Mouse (Mus musculus) hindbrain, embryonic 11.5 days (tissue): ENCODE results near the gene Tshz2. TPM values are rescaled to one million over a fixed set of nuclear protein-coding genes. Genes with fewer than 3 reads are reported as not detected.
"Not testable (repeated sequence)": the region's sequence is repeated elsewhere in the genome, so short reads cannot be mapped to it uniquely, and the experiment has no call there.

Source experiments
- ATAC-seq: fragments of 200-750 bp; cut with Nextera tagmentation; 2 replicates; pipeline ENCODE4 v1.8.0; 2017; ENCODE audit warnings: mild to moderate bottlenecking, moderate TSS enrichment, moderate library complexity; ENCODE audit not compliant: low FRiP score
- DNase-seq: peaks from one replicate; pipeline ENCODE4 v3.0.0-alpha.2; 2015; ENCODE audit warnings: low spot score
- H3K27ac ChIP-seq: fragments of 300-500 bp; sonication (generic); 2 replicates; pipeline ENCODE4 v1.5.1; 2014; ENCODE audit warnings: mild to moderate bottlenecking, low read depth, low read length
- H3K27me3 ChIP-seq: fragments of 300-500 bp; sonication (generic); 2 replicates; pipeline ENCODE4 v1.6.1; 2014; ENCODE audit warnings: mild to moderate bottlenecking, low read length, moderate library complexity, mixed read lengths; ENCODE audit not compliant: control insufficient read depth, insufficient read depth
- H3K36me3 ChIP-seq: fragments of 300-500 bp; sonication (generic); 2 replicates; pipeline ENCODE4 v1.6.1; 2014; ENCODE audit warnings: mild to moderate bottlenecking, low read length, moderate library complexity, mixed read lengths; ENCODE audit not compliant: control insufficient read depth, insufficient read depth
- H3K4me1 ChIP-seq: fragments of 300-500 bp; sonication (generic); replicated peaks from 2 replicates; pipeline ENCODE4 v1.6.1; 2014; ENCODE audit warnings: low read length, mixed read lengths; ENCODE audit not compliant: control insufficient read depth, insufficient read depth
- H3K4me2 ChIP-seq: fragments of 300-500 bp; sonication (generic); replicated peaks from 2 replicates; pipeline ENCODE4 v1.6.1; 2014; ENCODE audit warnings: mild to moderate bottlenecking, low read depth, low read length
- H3K4me3 ChIP-seq: fragments of 300-500 bp; sonication (generic); 2 replicates; pipeline ENCODE4 v1.5.1; 2014; ENCODE audit warnings: low read depth, low read length
- H3K9ac ChIP-seq: fragments of 300-500 bp; sonication (generic); 2 replicates; pipeline ENCODE4 v1.6.1; 2014; ENCODE audit warnings: low read depth, low read length
- H3K9me3 ChIP-seq: fragments of 300-500 bp; sonication (generic); 2 replicates; pipeline ENCODE4 v1.6.1; 2016; ENCODE audit warnings: low read length; ENCODE audit not compliant: control insufficient read depth
- WGBS: fragments of 180-500 bp; shearing (Covaris S2); extraction: QIAGEN DNeasy Blood & Tissue Kit; methylation state at CpG from one replicate; pipeline ENCODE4 v1.1.7; 2014; 5-methylcytosine and 5-hydroxymethylcytosine counted together
- polyA plus RNA-seq: library from polyadenylated mRNA; unstranded; fragments of >200 nt; fragmentation: Nextera tagmentation; extraction: Ambion mirVana; gene quantifications from 2 replicates; pipeline ENCODE4 v1.2.1, GENCODE M21; 2014

Gene Tshz2
- polyA plus RNA-seq: 5.9 and 6.4 TPM in 2 replicates

- H3K27ac ChIP-seq: peak within 1 kb of the TSS; percentile 60
- no peaks in the 10 kb centered on the region; the same call in 1 of the 2 replicates for H3K4me1 ChIP-seq
- under 1% methylated on average over 20 of the region's 22 CpGs for WGBS
- no peaks in the 10 kb centered on the region for H3K27me3 ChIP-seq
- no peaks in the 10 kb centered on the region for H3K9me3 ChIP-seq
- DNase-seq (peak; percentile 68), ATAC-seq (peak; percentile 77)
- H3K4me3 ChIP-seq: peak within 1 kb of the TSS; percentile 67
- no peaks in the 10 kb centered on the region for H3K36me3 ChIP-seq
- H3K4me2 ChIP-seq: peak within 1 kb of the TSS; percentile 98
- peak within 1 kb of the TSS; percentile 83 for H3K9ac ChIP-seq
These were observed at the start of gene Tshz2 for GRCm38 (mm10) chr2:169632338-169633151. TSS of gene Tshz2 (plus strand) at chr2:169633013.

DNA sequence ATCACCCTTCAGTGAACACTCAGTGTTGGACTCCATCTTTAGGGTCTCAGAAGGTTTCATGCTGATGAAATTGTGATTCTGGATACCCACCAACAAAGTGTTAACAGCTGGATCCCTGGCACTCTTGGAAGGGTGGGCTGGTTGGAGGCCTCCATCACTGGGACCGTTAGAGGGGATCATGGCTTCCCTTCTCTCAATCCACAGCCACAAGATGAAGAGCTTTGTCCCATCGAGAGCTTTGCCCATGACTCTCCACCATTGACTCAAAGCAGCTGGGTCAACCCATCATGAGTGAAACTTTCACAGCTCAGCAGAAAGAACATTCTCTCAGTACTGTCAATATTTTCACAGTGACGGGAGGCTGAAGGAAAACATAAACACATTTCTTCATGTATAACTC lies 49.3 kb upstream of the Tshz2 start:
- no peak for ATAC-seq
- Histone ChIP-seq H3K9ac (no peak overlapping the region), H3K36me3 (no peaks in the 10 kb centered on the region), H3K27me3 (no peaks in the 10 kb centered on the region), H3K27ac (no peak overlapping the region), H3K9me3 (no peaks in the 10 kb centered on the region), H3K4me2 (no peak overlapping the region), H3K4me1 (no peaks in the 10 kb centered on the region), H3K4me3 (no peak overlapping the region)
- WGBS: 83% methylated on average over 3 of the region's 3 CpGs
- no peak for DNase-seq

- Histone ChIP-seq H3K4me1 (no peaks in the 10 kb centered on the region), H3K27ac (no peak overlapping the region), H3K9ac (no peak overlapping the region), H3K9me3 (no peaks in the 10 kb centered on the region), H3K4me2 (no peak overlapping the region), H3K4me3 (no peak overlapping the region), H3K36me3 (no peaks in the 10 kb centered on the region), H3K27me3 (no peaks in the 10 kb centered on the region)
- WGBS: 70% methylated on average over 15 of the region's 15 CpGs
- DNase-seq (no peak), ATAC-seq (no peak)
These were observed 47.9 kb upstream of the Tshz2 start for GRCm38 (mm10) chr2:169584745-169585456.

DNA sequence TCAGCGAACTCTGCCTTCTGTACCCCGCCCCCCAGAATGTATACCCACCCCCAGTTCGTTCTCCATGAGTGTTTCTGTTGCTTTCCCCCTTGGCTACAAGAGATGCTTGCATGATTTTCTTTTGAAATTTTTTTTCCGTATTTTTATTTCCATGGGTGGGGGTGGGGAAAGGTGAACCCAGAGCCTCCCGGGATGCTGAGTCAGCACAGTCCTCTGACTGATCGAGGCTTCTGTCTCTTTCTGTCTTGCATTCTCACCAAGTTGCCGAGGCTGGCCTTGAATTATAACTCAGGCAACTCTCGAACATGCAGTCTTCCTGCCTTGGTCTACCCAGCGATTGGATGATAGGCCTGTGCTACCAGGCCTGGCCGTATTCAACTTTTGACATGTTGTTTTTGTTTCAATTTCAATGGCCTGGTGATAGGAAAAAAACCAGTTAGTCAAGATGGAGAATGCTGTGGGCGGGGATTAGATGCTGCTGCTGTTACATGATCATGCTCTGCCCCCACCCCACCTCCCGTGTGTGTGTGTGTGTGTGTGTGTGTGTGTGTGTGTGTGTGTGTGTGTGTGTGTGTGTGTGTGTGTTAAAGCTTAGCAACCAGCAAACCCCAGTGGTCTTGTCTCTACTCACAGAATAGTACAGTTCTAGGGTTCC lies 47.1 kb upstream of the Tshz2 start:
- Histone ChIP-seq H3K9ac (no peak overlapping the region), H3K9me3 (no peaks in the 10 kb centered on the region), H3K27ac (no peak overlapping the region), H3K4me2 (no peak overlapping the region), H3K4me3 (no peak overlapping the region), H3K4me1 (no peaks in the 10 kb centered on the region), H3K27me3 (no peaks in the 10 kb centered on the region), H3K36me3 (no peaks in the 10 kb centered on the region)
- ATAC-seq (no peak), DNase-seq (no peak)
- WGBS: 81% methylated on average over 12 of the region's 12 CpGs

DNA sequence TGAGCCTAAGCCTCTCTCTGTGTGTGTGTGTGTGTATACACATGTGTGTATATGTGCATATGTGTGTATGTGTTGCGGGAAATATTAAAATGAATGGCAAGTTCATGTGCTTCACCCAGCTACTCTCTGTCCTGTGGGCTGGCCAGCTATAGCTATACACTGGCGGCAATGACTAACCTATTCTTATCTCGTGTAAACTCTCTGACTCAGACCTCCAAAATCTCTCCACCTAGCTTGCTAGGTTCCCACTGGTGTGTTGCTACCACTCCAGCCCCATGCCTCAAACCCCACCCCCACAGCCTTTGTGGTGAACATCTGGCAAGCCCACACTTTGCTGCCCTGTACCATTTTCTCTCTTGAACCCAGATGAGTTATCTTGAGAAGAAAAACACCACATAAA lies 46.1 kb upstream of the Tshz2 start:
- ATAC-seq (no peak), DNase-seq (no peak)
- WGBS: 85% methylated on average over 3 of the region's 3 CpGs
- Histone ChIP-seq H3K36me3 (no peaks in the 10 kb centered on the region), H3K4me3 (no peak overlapping the region), H3K27me3 (no peaks in the 10 kb centered on the region), H3K27ac (no peak overlapping the region), H3K9me3 (no peaks in the 10 kb centered on the region), H3K4me1 (no peaks in the 10 kb centered on the region), H3K4me2 (no peak overlapping the region), H3K9ac (no peak overlapping the region)

GRCm38 (mm10) chr2:169587645-169588044 lies 45.2 kb upstream of the Tshz2 start, which contains the start of gene Gm11011:
TSS of gene Gm11011 (minus strand) at chr2:169587745.
- not testable (repeated sequence) for DNase-seq, H3K27me3 ChIP-seq, H3K36me3 ChIP-seq, H3K9ac ChIP-seq, ATAC-seq, H3K4me1 ChIP-seq, H3K4me2 ChIP-seq, H3K4me3 ChIP-seq, H3K27ac ChIP-seq, H3K9me3 ChIP-seq

- no peaks in the 10 kb centered on the region for H3K27me3 ChIP-seq
- no peaks in the 10 kb centered on the region for H3K36me3 ChIP-seq
- no peak overlapping the region for H3K27ac ChIP-seq
- DNase-seq (no peak), ATAC-seq (no peak)
- no peak overlapping the region for H3K4me3 ChIP-seq
- H3K4me2 ChIP-seq: no peak overlapping the region
- no peaks in the 10 kb centered on the region for H3K9me3 ChIP-seq
- WGBS: 88% methylated on average over 10 of the region's 10 CpGs
- no peaks in the 10 kb centered on the region for H3K4me1 ChIP-seq
- H3K9ac ChIP-seq: no peak overlapping the region
These were observed 43.1 kb upstream of the Tshz2 start for GRCm38 (mm10) chr2:169589697-169590096.

- DNase-seq: no peak
- WGBS: 61% methylated on average over 8 of the region's 8 CpGs
- Histone ChIP-seq H3K36me3 (no peaks in the 10 kb centered on the region), H3K27me3 (no peaks in the 10 kb centered on the region), H3K27ac (no peak overlapping the region), H3K9me3 (no peaks in the 10 kb centered on the region), H3K9ac (no peak overlapping the region), H3K4me3 (no peak overlapping the region), H3K4me2 (no peak overlapping the region), H3K4me1 (no peaks in the 10 kb centered on the region)
- ATAC-seq: no peak
These were observed 42.4 kb upstream of the Tshz2 start for GRCm38 (mm10) chr2:169590412-169590811.
